Mouse (Mus musculus) brain, adult 10 weeks (tissue): Measurements from ENCODE around the gene Gm10999. TPM values are rescaled to one million over a fixed set of nuclear protein-coding genes. Genes with fewer than 3 reads are reported as not detected.

Experiments used
- polyA plus RNA-seq: library from polyadenylated mRNA; stranded (reverse); fragments of 350-450 nt; fragmentation: Illumina TruSeq; extraction: RNeasy Lipid Tissue Mini Kit (QIAGEN cat#74804); gene quantifications from one replicate; pipeline ENCODE4 v1.2.3, GENCODE M21; 2015; ENCODE audit warnings: low read depth, low replicate concordance

The Gm10999 gene
- not detected for polyA plus RNA-seq

GRCm38 (mm10) chr8:129131561-129131960 is at the start of gene Gm10999:
Gm10999 (minus strand) TSS chr8:129131661.

Other genes starting within 250 kb of the Gm10999 start
- gene Ccdc7a, start 66.1 kb downstream of the Gm10999 start, polyA plus RNA-seq: not detected
- gene Ccdc7b, start 64.5 kb downstream of the Gm10999 start, polyA plus RNA-seq: not detected
- gene 2610044O15Rik8, start 102.7 kb upstream of the Gm10999 start, polyA plus RNA-seq: 34.7 TPM